Mouse (Mus musculus): Measurements from ENCODE around the gene Rcc1l. TPM values are rescaled to one million over a fixed set of nuclear protein-coding genes. Genes with fewer than 3 reads are reported as not detected.

Gene Rcc1l
- total and polyA plus RNA-seq, 2 experiments from 2014 or later, result 16.2 to 21.2 TPM

GRCm38 (mm10) chr5:134214021-134214806 lies 37.6 kb upstream of the Rcc1l start:
- whole genome bisulfite sequencing, result 77% methylated on average over 12 of the region's 12 CpGs
- Histone ChIP-seq H3K9ac (replicated peaks; ENCODE audit: low read length, poor library complexity, severe bottlenecking) (no peak overlapping the region), H3K4me1 (ENCODE audit: insufficient read depth, low read length) (no peaks in the 10 kb centered on the region), H3K9me3 (ENCODE audit: low read length) (no peaks in the 10 kb centered on the region), H3K27ac (ENCODE audit: low read depth, low read length) (no peak overlapping the region), H3K27me3 (ENCODE audit: insufficient read depth, low read length) (no peaks in the 10 kb centered on the region), H3K4me3 (ENCODE audit: low read depth, low read length) (no peak overlapping the region), H3K36me3 (ENCODE audit: insufficient read depth, low read length) (peaks cover 25% of the 10 kb centered on the region), H3K4me2 (ENCODE audit: low read depth, low read length, poor library complexity, severe bottlenecking) (no peak overlapping the region)
- DNase-seq (ENCODE audit: low spot score), result peak; percentile 41
- TF ChIP-seq CTCF (IDR thresholded peaks at IDR 0.05), result no peak
- no peak for ATAC-seq (ENCODE audit: low FRiP score)

GRCm38 (mm10) chr5:134209931-134210554 lies 33.5 kb upstream of the Rcc1l start:
- H3K4me2 ChIP-seq (ENCODE audit: low read depth, low read length, poor library complexity, severe bottlenecking), result no peak overlapping the region
- H3K4me3 ChIP-seq (ENCODE audit: low read depth, low read length), result no peak overlapping the region
- no peak overlapping the region for H3K9ac ChIP-seq (replicated peaks; ENCODE audit: low read length, poor library complexity, severe bottlenecking)
- H3K27ac ChIP-seq (ENCODE audit: low read depth, low read length), result no peak overlapping the region
- 63% methylated on average over 11 of the region's 11 CpGs for WGBS
- H3K27me3 ChIP-seq (ENCODE audit: insufficient read depth, low read length), result no peaks in the 10 kb centered on the region
- DNase-seq (ENCODE audit: low spot score), result peak; percentile 9
- H3K36me3 ChIP-seq (ENCODE audit: insufficient read depth, low read length), result peaks cover 23% of the 10 kb centered on the region
- H3K9me3 ChIP-seq (ENCODE audit: low read length), result no peaks in the 10 kb centered on the region
- no peaks in the 10 kb centered on the region for H3K4me1 ChIP-seq (ENCODE audit: insufficient read depth, low read length)
- no peak for TF ChIP-seq CTCF (IDR thresholded peaks at IDR 0.05)
- ATAC-seq (ENCODE audit: low FRiP score), result no peak

DNA sequence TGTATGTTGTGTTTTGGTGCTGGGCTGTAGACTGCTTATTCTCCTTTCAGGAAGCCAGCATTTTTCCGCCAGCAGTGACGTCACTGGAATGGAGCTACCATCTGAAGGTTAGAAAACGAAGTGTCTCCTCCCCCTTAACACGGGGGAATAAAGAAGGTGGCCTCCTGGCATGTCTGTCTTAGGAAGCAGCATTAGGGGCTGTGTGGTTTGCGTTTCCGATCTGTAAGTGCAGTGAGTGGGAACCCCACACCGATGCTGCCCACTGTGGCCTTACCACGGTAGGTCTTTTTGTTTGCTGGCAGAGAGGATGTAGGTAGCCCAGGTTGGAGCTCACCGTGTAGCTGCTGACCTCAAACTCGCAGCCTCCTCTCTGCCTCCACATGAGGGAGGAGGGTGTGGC lies 30.1 kb upstream of the Rcc1l start:
- ATAC-seq (ENCODE audit: low FRiP score), result no peak
- WGBS, result 87% methylated on average over 10 of the region's 10 CpGs
- Histone ChIP-seq H3K27ac (ENCODE audit: low read depth, low read length) (no peak overlapping the region), H3K4me3 (ENCODE audit: low read depth, low read length) (no peak overlapping the region), H3K36me3 (ENCODE audit: insufficient read depth, low read length) (peaks cover 28% of the 10 kb centered on the region), H3K9ac (replicated peaks; ENCODE audit: low read length, poor library complexity, severe bottlenecking) (no peak overlapping the region), H3K4me2 (ENCODE audit: low read depth, low read length, poor library complexity, severe bottlenecking) (no peak overlapping the region), H3K27me3 (ENCODE audit: insufficient read depth, low read length) (no peaks in the 10 kb centered on the region), H3K4me1 (ENCODE audit: insufficient read depth, low read length) (no peaks in the 10 kb centered on the region), H3K9me3 (ENCODE audit: low read length) (no peaks in the 10 kb centered on the region)
- no peak for DNase-seq (ENCODE audit: low spot score)
- TF ChIP-seq CTCF (IDR thresholded peaks at IDR 0.05), result no peak

- no peaks in the 10 kb centered on the region for H3K27me3 ChIP-seq (ENCODE audit: insufficient read depth, low read length)
- H3K4me3 ChIP-seq (ENCODE audit: low read depth, low read length), result no peak overlapping the region
- H3K4me1 ChIP-seq (ENCODE audit: insufficient read depth, low read length), result no peaks in the 10 kb centered on the region
- H3K27ac ChIP-seq (ENCODE audit: low read depth, low read length), result no peak overlapping the region
- H3K9ac ChIP-seq (replicated peaks; ENCODE audit: low read length, poor library complexity, severe bottlenecking), result no peak overlapping the region
- H3K4me2 ChIP-seq (ENCODE audit: low read depth, low read length, poor library complexity, severe bottlenecking), result no peak overlapping the region
- no peak for ATAC-seq (ENCODE audit: low FRiP score)
- no peaks in the 10 kb centered on the region for H3K9me3 ChIP-seq (ENCODE audit: low read length)
- 91% methylated on average over 8 of the region's 8 CpGs for WGBS
- TF ChIP-seq CTCF (IDR thresholded peaks at IDR 0.05), result no peak
- no peak for DNase-seq (ENCODE audit: low spot score)
- H3K36me3 ChIP-seq (ENCODE audit: insufficient read depth, low read length), result peaks cover 30% of the 10 kb centered on the region
These were observed 17.1 kb upstream of the Rcc1l start for GRCm38 (mm10) chr5:134193664-134194063.

GRCm38 (mm10) chr5:134188571-134188970 lies 12.0 kb upstream of the Rcc1l start:
- no peak for DNase-seq (ENCODE audit: low spot score)
- Histone ChIP-seq H3K4me2 (ENCODE audit: low read depth, low read length, poor library complexity, severe bottlenecking) (no peak overlapping the region), H3K4me1 (ENCODE audit: insufficient read depth, low read length) (no peaks in the 10 kb centered on the region), H3K9me3 (ENCODE audit: low read length) (no peaks in the 10 kb centered on the region), H3K27me3 (ENCODE audit: insufficient read depth, low read length) (no peaks in the 10 kb centered on the region), H3K9ac (replicated peaks; ENCODE audit: low read length, poor library complexity, severe bottlenecking) (no peak overlapping the region), H3K36me3 (ENCODE audit: insufficient read depth, low read length) (0 out of 2 replicates have a peak, but pooled peaks cover 8% of the 10 kb centered on the region), H3K4me3 (ENCODE audit: low read depth, low read length) (no peak overlapping the region), H3K27ac (ENCODE audit: low read depth, low read length) (no peak overlapping the region)
- ATAC-seq (ENCODE audit: low FRiP score), result no peak
- TF ChIP-seq CTCF (IDR thresholded peaks at IDR 0.05), result no peak
- 90% methylated on average over 7 of the region's 7 CpGs for WGBS

Measured in midbrain, postnatal 0 days (tissue).